Mouse (Mus musculus) CD4-positive, CD25-positive, alpha-beta regulatory T cell, adult 4 months (primary cell): ENCODE data around the gene Map2k6. TPM values are rescaled to one million over a fixed set of nuclear protein-coding genes. Genes with fewer than 3 reads are reported as not detected.

Source experiments
- ATAC-seq: one replicate; pipeline ENCODE4 v1.8.0; 2017
- polyA plus RNA-seq, 2 experiments: library from polyadenylated mRNA; unstranded; fragments of 100-300 nt; shearing (Covaris generic); gene quantifications; one replicate each; pipeline ENCODE4 v1.2.1; 2017

Gene Map2k6
- polyA plus RNA-seq, 2 experiments from 2014 or later, result 5.8 to 8.8 TPM

DNA sequence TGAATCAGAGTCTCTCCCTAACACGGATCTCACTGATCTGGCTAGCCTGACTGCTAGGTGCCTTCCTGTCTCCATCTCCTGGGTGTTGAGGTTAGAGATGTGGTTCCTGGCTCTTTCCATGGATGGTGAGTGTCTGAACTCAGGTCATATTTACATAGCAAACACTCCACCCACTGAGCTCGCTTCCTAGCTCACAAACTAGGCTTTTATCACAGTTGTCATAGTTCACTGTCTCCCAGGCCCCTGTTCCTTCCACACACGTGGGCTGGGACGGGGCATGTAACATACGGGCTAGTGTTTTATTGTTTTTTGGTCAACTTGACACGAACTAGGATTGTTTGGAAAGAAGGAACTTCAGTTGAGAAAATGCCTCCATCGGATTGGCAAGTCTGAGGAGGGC, 52.7 kb downstream of the Map2k6 start:
- ATAC-seq, result no peak

DNA sequence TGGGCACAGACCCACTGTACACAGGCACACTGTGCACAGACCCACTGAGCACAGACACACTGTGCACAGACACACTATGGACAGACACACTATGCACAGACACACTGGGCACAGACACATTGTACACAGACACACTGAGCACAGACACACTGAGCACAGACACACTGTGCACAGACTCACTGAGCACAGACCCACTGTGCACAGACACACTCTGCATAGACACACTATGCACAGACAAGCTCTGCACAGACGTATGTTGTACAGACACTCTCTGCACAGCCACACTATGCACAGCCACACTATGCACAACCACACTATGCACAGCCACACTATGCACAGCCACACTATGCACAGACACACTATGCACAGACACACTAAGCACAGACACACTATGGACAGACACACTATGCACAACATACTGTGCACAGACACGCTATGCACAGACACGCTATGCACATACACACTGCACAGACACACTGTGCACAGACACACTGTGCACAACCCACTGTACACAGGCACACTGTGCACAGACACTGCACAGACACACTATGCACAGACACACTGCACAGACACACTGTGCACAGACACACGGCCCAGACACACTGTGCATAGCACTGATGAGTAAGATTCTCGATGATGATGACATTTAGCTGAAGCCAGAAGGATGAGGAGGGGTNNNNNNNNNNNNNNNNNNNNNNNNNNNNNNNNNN, 54.7 kb downstream of the Map2k6 start:
- no peak for ATAC-seq

GRCm38 (mm10) chr11:110457441-110457912, 58.6 kb downstream of the Map2k6 start:
- ATAC-seq, result no peak

DNA sequence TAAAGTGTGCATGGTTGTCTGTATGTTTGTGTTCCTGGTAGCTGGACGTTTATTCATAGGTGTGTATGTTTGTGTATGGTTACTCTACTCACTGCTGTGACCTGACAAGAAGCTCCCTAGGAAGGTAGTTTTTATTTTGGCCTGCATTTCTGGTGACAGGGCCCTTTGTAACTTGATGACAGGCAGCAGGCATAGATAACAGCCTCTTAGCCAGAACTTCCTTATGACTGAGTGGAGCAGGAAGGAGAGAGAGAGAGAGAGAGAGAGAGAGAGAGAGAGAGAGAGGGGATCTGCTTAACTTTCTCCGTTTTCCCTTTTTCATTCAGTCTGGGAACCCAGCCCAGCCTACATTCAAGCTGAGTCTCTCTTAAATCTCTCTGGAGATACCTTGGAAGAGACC, 61.6 kb downstream of the Map2k6 start:
- ATAC-seq, result no peak

DNA sequence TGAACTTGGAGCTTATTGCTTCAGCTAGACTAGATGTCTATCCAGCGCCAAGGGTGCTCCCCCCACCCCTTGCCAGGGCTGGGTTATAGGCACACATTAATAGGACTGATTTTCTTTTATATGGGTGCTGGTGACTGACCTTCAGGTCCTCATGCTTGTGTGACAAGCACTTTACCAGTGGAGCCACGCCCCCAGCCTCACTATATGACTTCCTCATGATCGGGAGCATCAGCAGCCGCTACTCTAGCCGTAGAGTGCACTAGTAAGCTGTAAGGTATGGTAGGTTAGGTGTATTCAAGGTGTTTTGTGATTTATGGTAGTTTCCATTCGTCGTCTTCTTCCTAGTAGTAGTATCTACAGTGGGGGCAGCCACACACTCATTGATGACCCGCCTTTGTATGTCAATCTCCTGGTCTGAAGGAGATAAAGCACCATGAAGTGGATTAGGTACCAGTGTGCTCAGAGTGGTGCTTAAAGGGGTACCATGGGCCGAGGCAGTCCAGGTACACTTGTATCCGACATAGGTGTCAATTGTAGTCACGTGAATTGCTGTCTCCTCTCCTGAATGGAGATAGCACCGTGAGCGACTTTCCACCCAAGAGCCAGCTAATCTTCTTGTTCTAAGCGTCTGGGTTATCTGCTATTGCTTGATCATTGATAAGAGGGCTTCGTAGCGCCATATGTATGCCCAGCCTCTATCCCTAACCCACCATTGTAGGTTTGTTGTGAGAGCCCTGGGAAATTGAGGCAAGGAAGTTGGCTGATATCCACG, 62.8 kb downstream of the Map2k6 start:
- ATAC-seq, result no peak

- ATAC-seq, result no peak
Observed at GRCm38 (mm10) chr11:110462975-110463578, 64.2 kb downstream of the Map2k6 start.

DNA sequence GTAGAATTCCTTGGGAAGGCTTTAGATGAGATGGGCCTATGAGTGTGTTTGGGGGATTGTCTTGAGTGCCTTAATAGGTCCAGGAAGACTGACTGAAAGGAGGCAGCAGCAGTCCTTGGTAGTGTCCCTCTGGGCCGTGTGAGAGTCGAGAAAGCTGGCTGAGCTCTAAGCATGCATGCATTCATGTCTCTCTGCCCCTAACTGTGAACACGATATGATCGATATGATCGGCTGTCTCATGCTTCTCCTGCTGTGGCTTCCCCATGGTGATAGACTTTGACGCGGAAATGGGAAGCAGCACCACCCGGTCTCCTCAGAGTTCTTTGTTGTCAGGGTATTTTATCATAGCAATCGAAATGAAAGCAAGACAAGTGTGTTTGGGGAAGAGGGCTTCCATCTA, 64.9 kb downstream of the Map2k6 start:
- ATAC-seq, result no peak

- no peak for ATAC-seq
Observed at GRCm38 (mm10) chr11:110469054-110469453, 70.1 kb downstream of the Map2k6 start.

- no peak for ATAC-seq
Observed at GRCm38 (mm10) chr11:110470561-110471273, 71.8 kb downstream of the Map2k6 start.

DNA sequence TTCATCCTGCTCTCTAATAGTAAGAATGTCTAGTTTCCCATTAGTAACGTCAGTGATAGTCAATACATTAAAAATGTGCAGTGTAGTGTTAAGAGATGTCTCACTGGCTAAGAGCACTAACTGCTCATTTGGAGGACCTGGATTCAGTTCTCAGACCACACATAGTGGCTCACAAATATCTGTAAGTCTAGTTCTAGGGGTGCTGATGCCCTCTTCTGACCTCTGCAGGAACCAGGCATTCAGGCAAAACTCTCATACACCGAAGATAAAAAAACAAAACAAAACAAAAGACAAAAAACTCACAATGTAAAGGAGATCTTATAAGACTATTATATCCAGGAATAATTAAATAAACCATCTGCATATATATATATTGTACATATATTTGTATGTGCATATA, 72.4 kb downstream of the Map2k6 start:
- ATAC-seq, result no peak

- no peak for ATAC-seq
Observed at GRCm38 (mm10) chr11:110472078-110472477, 73.2 kb downstream of the Map2k6 start.

- no peak for ATAC-seq
Observed at GRCm38 (mm10) chr11:110473495-110473894, 74.6 kb downstream of the Map2k6 start.

DNA sequence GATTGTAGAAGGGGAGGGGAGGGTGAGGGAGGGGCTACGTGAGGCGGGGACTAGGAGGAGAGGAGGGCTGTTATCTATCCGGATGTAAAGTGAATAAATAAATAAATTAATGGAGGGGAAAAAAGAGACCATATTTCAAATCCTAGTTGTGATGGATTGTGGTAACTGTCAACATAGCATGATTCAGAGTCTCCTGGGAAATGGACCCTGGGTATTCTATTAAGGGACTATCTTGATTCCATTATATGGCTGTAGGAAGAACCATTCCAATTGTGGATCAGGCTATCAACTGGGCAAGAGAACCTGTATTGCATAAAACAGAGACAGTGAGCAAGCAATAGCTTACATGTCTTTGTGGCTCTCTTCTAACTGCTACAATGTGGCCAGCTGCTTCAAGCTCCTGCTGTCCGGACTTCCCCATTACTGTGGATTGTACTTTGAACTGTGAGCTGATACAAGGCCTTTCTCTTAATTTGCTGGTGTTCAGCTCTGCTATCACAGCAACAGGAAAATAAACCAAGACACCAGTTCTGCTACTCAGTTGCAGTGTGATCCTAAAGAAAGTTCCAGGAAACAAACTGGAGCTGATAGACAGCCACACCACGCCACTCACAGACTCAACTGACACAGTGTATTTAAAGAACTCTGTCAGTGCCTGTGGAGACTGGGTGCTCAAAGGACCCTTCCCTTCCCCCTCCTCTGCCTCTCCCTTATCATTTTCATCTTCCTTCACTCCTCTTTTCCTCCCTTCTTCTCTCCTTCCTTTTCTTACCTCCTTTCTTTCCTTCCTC, 77.6 kb downstream of the Map2k6 start:
- no peak for ATAC-seq

DNA sequence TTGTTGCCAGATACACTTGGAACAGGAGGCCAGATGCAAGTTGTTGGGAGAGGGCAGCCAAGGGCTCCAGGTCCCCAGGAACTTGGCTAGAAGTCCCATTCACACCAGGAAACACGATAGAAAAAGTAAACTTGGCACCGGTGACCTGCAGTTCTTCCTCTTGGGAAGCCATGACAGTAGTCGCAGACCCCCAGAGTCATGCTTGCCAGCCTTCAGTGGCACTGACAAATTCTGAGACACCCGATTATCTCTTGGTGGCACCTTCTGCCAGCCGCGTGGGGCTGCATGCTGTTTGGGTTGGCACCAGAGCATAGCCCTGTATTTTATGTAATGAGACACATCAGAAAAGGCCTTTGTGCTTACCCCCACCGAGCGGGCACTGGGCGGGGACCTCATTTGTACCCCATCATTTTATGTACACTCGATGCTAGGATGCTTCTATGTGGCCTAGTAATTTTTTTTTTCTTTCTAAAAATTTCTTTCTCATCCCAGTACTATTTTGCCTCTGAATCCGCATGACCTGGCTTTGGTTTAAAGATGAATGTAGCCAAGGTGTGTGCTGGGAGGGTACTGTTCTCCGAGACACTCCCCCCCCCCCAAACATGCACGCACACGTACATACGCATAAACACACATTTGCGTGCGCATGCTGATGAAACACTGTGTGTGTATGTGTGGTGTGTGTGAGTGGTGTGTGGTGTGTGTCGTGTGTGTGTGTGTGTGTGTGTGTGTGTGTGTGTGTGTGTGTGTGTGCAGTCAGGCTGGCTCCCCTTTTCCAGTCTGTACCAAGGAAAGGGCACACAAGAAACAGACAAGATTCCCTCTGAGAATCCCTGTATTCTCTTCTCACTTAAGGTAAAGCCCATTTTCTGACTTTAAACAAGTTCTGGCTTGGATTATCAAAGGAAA, 79.3 kb downstream of the Map2k6 start:
- no peak for ATAC-seq

DNA sequence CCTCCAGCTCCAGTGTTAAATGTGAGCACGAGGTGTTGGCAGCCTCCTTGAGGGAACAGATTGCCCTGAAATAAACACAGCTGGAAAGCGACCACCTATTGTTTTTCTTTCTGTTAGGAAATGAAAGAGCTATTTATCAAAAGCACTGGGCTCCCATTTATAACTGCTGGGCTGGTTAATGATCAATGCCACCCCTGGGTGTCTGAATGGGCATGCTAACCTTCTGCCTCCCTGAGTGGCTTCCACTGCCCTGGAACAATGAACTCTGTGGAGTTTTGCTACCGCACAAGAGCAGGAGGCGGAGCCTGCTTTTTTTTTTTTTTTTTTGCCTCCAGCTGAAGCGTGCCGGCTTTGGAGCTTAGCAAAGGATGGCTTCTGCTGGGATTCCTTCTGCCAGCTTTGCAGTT, 80.1 kb downstream of the Map2k6 start:
- no peak for ATAC-seq

GRCm38 (mm10) chr11:110481406-110481805, 82.5 kb downstream of the Map2k6 start:
- no peak for ATAC-seq

DNA sequence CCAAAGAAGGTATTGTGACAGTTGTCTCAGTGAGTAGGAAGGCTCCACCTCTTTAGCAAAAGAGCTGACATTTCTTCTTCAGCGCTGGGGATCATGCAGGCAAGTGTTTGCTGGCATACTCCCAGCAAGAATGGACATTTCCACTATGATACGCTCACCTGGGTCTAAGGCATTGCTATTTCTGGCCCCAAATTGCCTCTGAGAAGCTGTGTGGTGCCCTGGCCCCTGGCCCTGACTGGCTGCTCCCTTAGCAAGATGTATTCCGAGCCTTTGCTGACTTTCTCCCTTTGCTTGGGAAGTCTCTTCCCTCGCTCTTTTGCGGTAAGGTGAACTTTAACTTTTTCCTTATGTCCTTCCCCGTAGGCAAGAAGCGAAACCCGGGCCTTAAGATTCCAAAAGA, 83.3 kb downstream of the Map2k6 start:
- no peak for ATAC-seq

GRCm38 (mm10) chr11:110482649-110483048, 83.7 kb downstream of the Map2k6 start:
- no peak for ATAC-seq

DNA sequence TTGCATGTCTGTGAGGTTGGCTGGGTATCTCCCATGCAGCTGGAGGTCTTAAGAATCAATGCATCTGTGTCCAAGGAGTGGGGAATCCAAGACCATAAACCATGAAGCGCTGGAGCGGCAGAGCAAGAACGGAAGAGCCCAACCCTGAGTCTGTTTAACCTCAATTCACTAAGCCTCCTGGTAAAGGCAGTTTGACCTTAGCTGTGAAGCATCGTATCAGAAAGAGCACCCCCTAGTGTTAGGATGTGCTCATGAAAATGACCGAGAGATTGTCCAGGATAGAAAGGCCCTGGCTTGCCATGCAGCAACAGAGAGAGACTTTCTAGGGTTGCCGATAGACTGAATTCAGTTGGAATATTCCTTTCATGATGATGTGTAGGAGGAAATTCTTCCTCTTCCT, 84.2 kb downstream of the Map2k6 start:
- ATAC-seq, result peak; percentile 70

DNA sequence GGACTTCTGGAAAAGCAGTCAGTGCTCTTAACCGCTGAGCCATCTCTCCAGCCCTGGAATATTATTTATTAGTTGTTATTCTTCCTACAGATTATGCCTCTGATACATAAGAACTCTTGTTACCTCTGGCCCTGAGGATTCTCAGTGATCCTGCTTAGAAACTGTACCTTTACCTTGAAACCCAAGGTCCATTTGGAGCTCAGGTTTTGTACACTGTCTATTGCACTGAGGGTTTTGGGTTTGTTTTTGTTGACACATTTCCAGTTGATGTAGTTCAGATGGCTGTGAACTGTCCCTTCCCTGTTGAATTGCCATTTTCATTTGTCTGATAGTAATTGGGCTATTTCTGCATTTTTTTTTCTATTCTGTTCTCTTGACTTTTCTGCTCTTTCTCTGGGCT, 85.5 kb downstream of the Map2k6 start:
- no peak for ATAC-seq

DNA sequence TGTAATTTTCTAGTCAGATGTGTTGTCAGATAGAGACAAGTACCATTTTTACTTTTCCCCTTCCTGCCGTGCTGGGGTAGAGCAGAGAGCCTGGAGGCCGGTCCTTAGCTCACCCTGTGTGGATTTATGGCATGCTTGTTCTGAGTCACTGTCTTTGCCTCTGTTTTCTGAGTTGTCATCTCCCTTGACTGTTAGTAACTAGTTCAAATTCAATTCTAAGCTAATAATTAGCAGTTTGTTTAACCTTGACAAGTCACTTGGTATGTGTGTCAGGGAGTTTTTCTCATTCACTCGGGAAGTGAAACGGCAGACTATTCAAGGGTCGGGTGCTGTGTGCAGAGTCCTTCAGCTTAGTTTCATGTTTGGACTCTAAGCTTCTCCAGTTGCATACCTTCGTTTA, 86.2 kb downstream of the Map2k6 start:
- ATAC-seq, result no peak
